7 mouse cellular contexts compared by ENCODE assay signal in genomic region chr5:32747650-32748375, GRCm38 (mm10). TPM values are rescaled to one million over a fixed set of nuclear protein-coding genes. Genes with fewer than 3 reads are reported as not detected.
A peak's percentile ranks its signal among the peaks of the same experiment; 100 is the strongest.
DNase-seq lines count a peak whose midpoint lies in the region; ATAC-seq and TF ChIP-seq lines count a peak whose summit lies in the region.

No protein-coding gene starts in this region.

- H3K27me3 ChIP-seq in ES-Bruce4 (ENCODE audit: control insufficient read depth, insufficient read depth, low read length, poor library complexity, severe bottlenecking): no peaks in the 10 kb centered on the region
- H3K27me3 ChIP-seq in liver, adult 2 months (ENCODE audit: control insufficient read depth, insufficient read depth, low read length): no peaks in the 10 kb centered on the region
- H3K27me3 ChIP-seq in neural tube, embryonic 12.5 days (replicated peaks): no peaks in the 10 kb centered on the region

- H3K9me3 ChIP-seq in ES-Bruce4 (replicated peaks; ENCODE audit: control insufficient read depth, insufficient read depth, low read length, poor library complexity, severe bottlenecking): no peaks in the 10 kb centered on the region
- no peaks in the 10 kb centered on the region for H3K9me3 ChIP-seq in neural tube, embryonic 12.5 days

- H3K27ac ChIP-seq in ES-Bruce4 (ENCODE audit: insufficient read depth, low read length): no peak overlapping the region
- H3K27ac ChIP-seq in liver, adult 2 months (replicated peaks; ENCODE audit: insufficient read depth, low read depth, low read length): no peak overlapping the region
- no peak overlapping the region for H3K27ac ChIP-seq in neural tube, embryonic 12.5 days

- peaks cover 2% of the 10 kb centered on the region for H3K4me1 ChIP-seq in ES-Bruce4 (ENCODE audit: control insufficient read depth, insufficient read depth, low read length)
- H3K4me1 ChIP-seq in liver, adult 2 months (ENCODE audit: control insufficient read depth, insufficient read depth, low read length): peaks cover 9% of the 10 kb centered on the region; the same call in 1 of the 2 replicates
- peaks cover 12% of the 10 kb centered on the region; the same call in 1 of the 2 replicates for H3K4me1 ChIP-seq in neural tube, embryonic 12.5 days

- no peaks in the 10 kb centered on the region for H3K36me3 ChIP-seq in ES-Bruce4 (ENCODE audit: control insufficient read depth, insufficient read depth, low read length, poor library complexity, severe bottlenecking)
- H3K36me3 ChIP-seq in liver, adult 2 months (ENCODE audit: control insufficient read depth, insufficient read depth, low read length): no peaks in the 10 kb centered on the region
- no peaks in the 10 kb centered on the region for H3K36me3 ChIP-seq in neural tube, embryonic 12.5 days

- TF ChIP-seq POLR2A in ES-Bruce4 (IDR thresholded peaks at IDR 0.05; ENCODE audit: insufficient read depth, low read length): no peak
- no peak for TF ChIP-seq POLR2A in liver, adult 2 months (IDR thresholded peaks at IDR 0.05; ENCODE audit: extremely low read depth, insufficient read depth, low read length)

- 0 out of 2 replicates have a peak, but pooled peaks have one; percentile 33 for ATAC-seq in neural tube, embryonic 12.5 days (ENCODE audit: low FRiP score, low read depth)

- no peak overlapping the region for H3K9ac ChIP-seq in ES-Bruce4 (ENCODE audit: low read depth, poor library complexity, severe bottlenecking)
- H3K9ac ChIP-seq in liver, adult 2 months (ENCODE audit: low read depth, low read length): no peak overlapping the region
- H3K9ac ChIP-seq in neural tube, embryonic 12.5 days: no peak overlapping the region

- 52% methylated on average over 6 of the region's 6 CpGs for WGBS in liver, adult 2 months
- WGBS in neural tube, embryonic 12.5 days: 74% methylated on average over 6 of the region's 6 CpGs

- H3K79me2 ChIP-seq in liver, adult 2 months (ENCODE audit: control insufficient read depth, insufficient read depth, low read length): peaks cover 9% of the 10 kb centered on the region; the same call in 1 of the 2 replicates

- peak; percentile 50 to 55 for DNase-seq in B cell, adult 2 months
- DNase-seq in cerebellum, adult 11 months: peak; percentile 46
- peak; percentile 44 to 77 for DNase-seq in frontal cortex, adult 2 months (ENCODE audit: extremely low spot score in 1 of 2, low spot score in 1 of 2)
- DNase-seq in induced T-regulatory cell, adult 2 months (ENCODE audit: low read depth): peak; percentile 65
- DNase-seq in liver, adult 2 months (ENCODE audit: extremely low read depth, low read depth, low spot score): peak; percentile 46

- TF ChIP-seq EP300 in ES-Bruce4 (IDR thresholded peaks at IDR 0.05; ENCODE audit: insufficient read depth, low read depth, low read length): no peak

- H3K4me2 ChIP-seq in neural tube, embryonic 12.5 days (replicated peaks): no peak overlapping the region

- TF ChIP-seq CTCF in ES-Bruce4 (IDR thresholded peaks at IDR 0.05; ENCODE audit: low read depth, low read length): peak; percentile 75
- peak; percentile 76; the same call in 1 of the 2 replicates for TF ChIP-seq CTCF in liver, adult 2 months (IDR thresholded peaks at IDR 0.05; ENCODE audit: low read depth, low read length)

- H3K4me3 ChIP-seq in ES-Bruce4 (ENCODE audit: low read depth, low read length): no peak overlapping the region
- no peak overlapping the region for H3K4me3 ChIP-seq in liver, adult 2 months (ENCODE audit: insufficient read depth, low read depth, low read length)
- H3K4me3 ChIP-seq in neural tube, embryonic 12.5 days: no peak overlapping the region

RNA-seq across cellular contexts. Expression of gene Pisd, which starts 37.6 kb away (rescaled TPM):
- polyA plus RNA-seq in ES-Bruce4 (2011; ENCODE audit: insufficient read depth, insufficient read length, low read depth, missing spikeins): 59.0 and 65.7 TPM in 2 replicates
- polyA plus RNA-seq in frontal cortex, adult 2 months (2012; rRNA removed): 71.7 and 78.7 TPM in 2 replicates
- 25.2 and 30.8 TPM in 2 replicates for total RNA-seq in liver, adult 2 months (2014; rRNA removed)
- polyA plus RNA-seq in liver, adult 2 months (2012; rRNA removed): 40.6 and 45.6 TPM in 2 replicates
- polyA plus RNA-seq in neural tube, embryonic 12.5 days (2016; fragmentation: Nextera tagmentation; extraction: Ambion mirVana): 78.0 and 86.6 TPM in 2 replicates
